In genomic region chr6:141292826-141293459, GRCm38 (mm10) we compare ENCODE assay signal across 22 mouse cellular contexts. TPM values are rescaled to one million over a fixed set of nuclear protein-coding genes. Genes with fewer than 3 reads are reported as not detected.
"Had no signal": no experiment of that assay in that cellular context is flagged by ENCODE, and none has a peak within 500 bp of the region (broad histone marks: within the 10 kb centered on the region; RNA-seq: fewer than 3 reads in every experiment).

No protein-coding gene starts in this region.

- DNase-seq: liver, postnatal 0 days; lung, adult 2 months; lung, postnatal 14 days; lung, postnatal 36 days; retina, postnatal 1 day; right cerebral cortex, adult 18-20 months; right cerebral cortex, postnatal 25 days; right cerebral cortex, postnatal 4 days; thymus, adult 2 months; thymus, postnatal 25 days; thymus, postnatal 4 days had no signal

- H3K27ac ChIP-seq: lung, embryonic 15.5 days; macrophage; midbrain, embryonic 13.5 days; midbrain, embryonic 15.5 days; neural tube, embryonic 12.5 days; stomach, embryonic 15.5 days; stomach, postnatal 0 days had no signal

- H3K4me3 ChIP-seq: lung, embryonic 15.5 days; megakaryocyte, embryonic 14.5 days; midbrain, embryonic 13.5 days; midbrain, embryonic 15.5 days; neural tube, embryonic 12.5 days; stomach, embryonic 15.5 days had no signal

- H3K9me3 ChIP-seq: lung, embryonic 15.5 days; megakaryocyte, embryonic 14.5 days; midbrain, embryonic 13.5 days; midbrain, embryonic 15.5 days; neural tube, embryonic 12.5 days; stomach, embryonic 15.5 days had no signal

- H3K9ac ChIP-seq: liver, postnatal 0 days; lung, embryonic 15.5 days; midbrain, embryonic 13.5 days; midbrain, embryonic 15.5 days; neural tube, embryonic 12.5 days; stomach, embryonic 15.5 days had no signal

- H3K27me3 ChIP-seq: lung, embryonic 15.5 days; megakaryocyte, embryonic 14.5 days; midbrain, embryonic 13.5 days; midbrain, embryonic 15.5 days; neural tube, embryonic 12.5 days; stomach, embryonic 15.5 days had no signal

- H3K4me2 ChIP-seq: lung, embryonic 15.5 days; midbrain, embryonic 11.5 days; midbrain, embryonic 13.5 days; midbrain, embryonic 15.5 days; neural tube, embryonic 12.5 days; stomach, embryonic 15.5 days had no signal

- ATAC-seq: liver, postnatal 0 days; lung, postnatal 0 days; midbrain, embryonic 13.5 days; midbrain, embryonic 15.5 days had no signal

- H3K4me1 ChIP-seq: lung, embryonic 15.5 days; midbrain, embryonic 13.5 days; midbrain, embryonic 15.5 days; neural tube, embryonic 12.5 days; stomach, embryonic 15.5 days had no signal

- H3K36me3 ChIP-seq: lung, embryonic 15.5 days; midbrain, embryonic 13.5 days; midbrain, embryonic 15.5 days; neural tube, embryonic 12.5 days; stomach, embryonic 15.5 days had no signal

RNA-seq across cellular contexts. Expression of gene Pde3a, which starts 43.9 kb away (rescaled TPM):
- total RNA-seq: megakaryocyte progenitor cell, adult 5-6 weeks had no signal
